Mouse (Mus musculus) induced T-regulatory cell, adult 2 months (primary cell): Measurements from ENCODE around the gene Pdlim7.

Experiments
- DNase-seq: peaks from one replicate; pipeline ENCODE4 v3.0.0-alpha.2; 2012; ENCODE audit warnings: low read depth

The Pdlim7 gene

GRCm38 (mm10) chr13:55513111-55513748 lies at the start of gene Pdlim7:
TSS of gene Pdlim7 (minus strand) at chr13:55513676.
- peak; percentile 91 for DNase-seq

GRCm38 (mm10) chr13:55557499-55557898 lies 44.0 kb upstream of the Pdlim7 start:
- DNase-seq: no peak

- no peak for DNase-seq
Observed at GRCm38 (mm10) chr13:55555921-55556320, 42.4 kb upstream of the Pdlim7 start.

GRCm38 (mm10) chr13:55549061-55549460 lies 35.6 kb upstream of the Pdlim7 start:
- DNase-seq: no peak

GRCm38 (mm10) chr13:55548426-55548825 lies 35.0 kb upstream of the Pdlim7 start:
- DNase-seq: no peak

- no peak for DNase-seq
Observed at GRCm38 (mm10) chr13:55547916-55548315, 34.4 kb upstream of the Pdlim7 start.

GRCm38 (mm10) chr13:55544792-55545191 lies 31.3 kb upstream of the Pdlim7 start:
- DNase-seq: no peak

- DNase-seq: no peak
Observed at GRCm38 (mm10) chr13:55543447-55543846, 30.0 kb upstream of the Pdlim7 start.

- no peak for DNase-seq
Observed at GRCm38 (mm10) chr13:55542891-55543290, 29.4 kb upstream of the Pdlim7 start.

- DNase-seq: no peak
Observed at GRCm38 (mm10) chr13:55540933-55541332, 27.5 kb upstream of the Pdlim7 start.

- DNase-seq: peak; percentile 100
Observed at GRCm38 (mm10) chr13:55536194-55537175, 23.0 kb upstream of the Pdlim7 start, which contains the start of gene Ddx41. TSS of gene Ddx41 (minus strand) at chr13:55536658.

GRCm38 (mm10) chr13:55535796-55536193 lies 22.3 kb upstream of the Pdlim7 start:
- DNase-seq: no peak

GRCm38 (mm10) chr13:55535191-55535590 lies 21.7 kb upstream of the Pdlim7 start:
- DNase-seq: no peak

GRCm38 (mm10) chr13:55529198-55529915 lies 15.9 kb upstream of the Pdlim7 start, which contains the start of gene Dok3:
TSS of gene Dok3 (minus strand) at chr13:55529296.
- DNase-seq: no peak

GRCm38 (mm10) chr13:55527834-55528772 lies 14.6 kb upstream of the Pdlim7 start:
- no peak for DNase-seq

GRCm38 (mm10) chr13:55527212-55527611 lies 13.7 kb upstream of the Pdlim7 start:
- no peak for DNase-seq

GRCm38 (mm10) chr13:55525733-55526553 lies 12.5 kb upstream of the Pdlim7 start:
- no peak for DNase-seq

- DNase-seq: no peak
Observed at GRCm38 (mm10) chr13:55523951-55524600, 10.6 kb upstream of the Pdlim7 start.

- no peak for DNase-seq
Observed at GRCm38 (mm10) chr13:55523278-55523677, 9.8 kb upstream of the Pdlim7 start.

- DNase-seq: no peak
Observed at GRCm38 (mm10) chr13:55522730-55523129, 9.3 kb upstream of the Pdlim7 start.
